Comparison of ENCODE assay signal across 9 mouse cellular contexts in genomic region chr11:97362649-97362942, GRCm38 (mm10). TPM values are rescaled to one million over a fixed set of nuclear protein-coding genes. Genes with fewer than 3 reads are reported as not detected.
DNase-seq lines count a peak whose midpoint lies in the region; ATAC-seq and TF ChIP-seq lines count a peak whose summit lies in the region.
"Had no signal": no experiment of that assay in that cellular context is flagged by ENCODE, and none has a peak within 500 bp of the region (broad histone marks: within the 10 kb centered on the region; RNA-seq: fewer than 3 reads in every experiment).

No protein-coding gene starts in this region.

- DNase-seq in ovary, postnatal 10 days (ENCODE audit: low spot score) = peak; percentile 39
- no peak for DNase-seq in ovary, adult 18-20 months (ENCODE audit: low spot score)
- peak; percentile 47 to 55 for DNase-seq in cerebellum, postnatal 36 days
- DNase-seq in forebrain, postnatal 0 days = peak; percentile 34
- peak; percentile 28 to 62 for DNase-seq in kidney, postnatal 25 days
- DNase-seq in yolk sac, embryonic 10.5 days (ENCODE audit: low spot score) = no peak

- no peak for TF ChIP-seq CTCF in forebrain, postnatal 0 days (IDR thresholded peaks at IDR 0.05; ENCODE audit: low read depth)

- peak overlapping the region; percentile 91 for H3K9ac ChIP-seq in forebrain, postnatal 0 days
- peak overlapping the region; percentile 99 for H3K9ac ChIP-seq in midbrain, embryonic 13.5 days (replicated peaks)

- peaks cover 20% of the 10 kb centered on the region for H3K4me1 ChIP-seq in forebrain, postnatal 0 days (ENCODE audit: insufficient read depth)
- H3K4me1 ChIP-seq in midbrain, embryonic 13.5 days (replicated peaks) = peaks cover 34% of the 10 kb centered on the region

- H3K9me3 ChIP-seq in forebrain, postnatal 0 days (ENCODE audit: low read length) = no peaks in the 10 kb centered on the region
- no peaks in the 10 kb centered on the region for H3K9me3 ChIP-seq in midbrain, embryonic 13.5 days

- WGBS in forebrain, postnatal 0 days = 6% methylated on average over 16 of the region's 39 CpGs
- WGBS in midbrain, embryonic 13.5 days = under 1% methylated on average over 27 of the region's 39 CpGs

- H3K27me3 ChIP-seq in forebrain, postnatal 0 days (ENCODE audit: insufficient read depth, low read length) = no peaks in the 10 kb centered on the region
- H3K27me3 ChIP-seq in midbrain, embryonic 13.5 days = no peaks in the 10 kb centered on the region

- ATAC-seq in forebrain, postnatal 0 days = no peak; the same call in 1 of the 2 replicates
- no peak; the same call in 1 of the 2 replicates for ATAC-seq in midbrain, embryonic 13.5 days

- H3K4me3 ChIP-seq in forebrain, postnatal 0 days (ENCODE audit: low read depth, low read length) = peak overlapping the region; percentile 96
- H3K4me3 ChIP-seq in midbrain, embryonic 13.5 days (replicated peaks) = peak overlapping the region; percentile 99

- peak overlapping the region; percentile 88 for H3K27ac ChIP-seq in forebrain, postnatal 0 days (ENCODE audit: low read depth, low read length)
- H3K27ac ChIP-seq in midbrain, embryonic 13.5 days = peak overlapping the region; percentile 87

- H3K4me2 ChIP-seq in forebrain, postnatal 0 days (ENCODE audit: low read depth) = peak overlapping the region; percentile 79
- H3K4me2 ChIP-seq in midbrain, embryonic 13.5 days (replicated peaks) = peak overlapping the region; percentile 95

- no peaks in the 10 kb centered on the region for H3K36me3 ChIP-seq in forebrain, postnatal 0 days (ENCODE audit: insufficient read depth)
- H3K36me3 ChIP-seq in midbrain, embryonic 13.5 days = no peaks in the 10 kb centered on the region

RNA-seq across cellular contexts. Expression of gene Socs7, which starts 0.2 kb away (rescaled TPM):
- total RNA-seq in forebrain, postnatal 0 days (2014; rRNA removed) = 54.9 and 64.3 TPM in 2 replicates
- polyA plus RNA-seq in forebrain, postnatal 0 days (2015; fragmentation: Nextera tagmentation; extraction: Ambion mirVana) = 5.3 and 6.4 TPM in 2 replicates
- polyA plus RNA-seq in midbrain, embryonic 13.5 days (2015; fragmentation: Nextera tagmentation; extraction: Ambion mirVana) = 8.8 and 9.4 TPM in 2 replicates

RNA-seq across cellular contexts. Expression of gene Gpr179, which starts 10.7 kb away (rescaled TPM):
- 0.46 and 0.62 TPM in 2 replicates for total RNA-seq in forebrain, postnatal 0 days (2014; rRNA removed)
- 0.21 and 0.45 TPM in 2 replicates for polyA plus RNA-seq in forebrain, postnatal 0 days (2015; fragmentation: Nextera tagmentation; extraction: Ambion mirVana)
- 0.39 and 0.48 TPM in 2 replicates for polyA plus RNA-seq in midbrain, embryonic 13.5 days (2015; fragmentation: Nextera tagmentation; extraction: Ambion mirVana)
- total RNA-seq: common myeloid progenitor, adult 5-6 weeks; neutrophil, adult 5-6 weeks had no signal

RNA-seq across cellular contexts. Expression of gene Mrpl45, which starts 47.1 kb away (rescaled TPM):
- total RNA-seq in forebrain, postnatal 0 days (2014; rRNA removed) = 29.0 and 34.9 TPM in 2 replicates
- 33.3 and 37.7 TPM in 2 replicates for polyA plus RNA-seq in forebrain, postnatal 0 days (2015; fragmentation: Nextera tagmentation; extraction: Ambion mirVana)
- 39.6 and 46.4 TPM in 2 replicates for polyA plus RNA-seq in midbrain, embryonic 13.5 days (2015; fragmentation: Nextera tagmentation; extraction: Ambion mirVana)

RNA-seq across cellular contexts. Expression of gene Arhgap23, which starts 52.7 kb away (rescaled TPM):
- total RNA-seq in forebrain, postnatal 0 days (2014; rRNA removed) = 52.7 and 52.9 TPM in 2 replicates
- 7.0 and 10.2 TPM in 2 replicates for polyA plus RNA-seq in forebrain, postnatal 0 days (2015; fragmentation: Nextera tagmentation; extraction: Ambion mirVana)
- 5.1 and 6.5 TPM in 2 replicates for polyA plus RNA-seq in midbrain, embryonic 13.5 days (2015; fragmentation: Nextera tagmentation; extraction: Ambion mirVana)

Comparison
In these comparisons a context has a peak if more than half of its experiments do, and no peak if none do; other contexts are left out.
1. DNase-seq: peak in ovary, postnatal 10 days (single experiment), cerebellum, postnatal 36 days (2 of 2), forebrain, postnatal 0 days (single experiment) and kidney, postnatal 25 days (2 of 2); none in ovary, adult 18-20 months (single experiment) and yolk sac, embryonic 10.5 days (single experiment).